Mouse (Mus musculus) adrenal gland, postnatal 4 days (tissue): ENCODE data around the gene Mettl7a1. TPM values are rescaled to one million over a fixed set of nuclear protein-coding genes. Genes with fewer than 3 reads are reported as not detected.
"Not testable (repeated sequence)": the region's sequence is repeated elsewhere in the genome, so short reads cannot be mapped to it uniquely, and the experiment has no call there.

ENCODE experiments used
- DNase-seq, 2 experiments: peaks; one replicate each; pipeline ENCODE4 v3.0.0; 2021 to 2022; ENCODE audit warnings: low spot score in 2 of 2, mixed read lengths in 2 of 2
- total RNA-seq, 2 experiments: library from RNA; stranded (reverse); gene quantifications; 2 replicates each; pipeline ENCODE4 v1.2.3; 2021

Gene Mettl7a1
- total RNA-seq, 2 experiments from 2014 or later = 32.4 to 34.0 TPM

DNA sequence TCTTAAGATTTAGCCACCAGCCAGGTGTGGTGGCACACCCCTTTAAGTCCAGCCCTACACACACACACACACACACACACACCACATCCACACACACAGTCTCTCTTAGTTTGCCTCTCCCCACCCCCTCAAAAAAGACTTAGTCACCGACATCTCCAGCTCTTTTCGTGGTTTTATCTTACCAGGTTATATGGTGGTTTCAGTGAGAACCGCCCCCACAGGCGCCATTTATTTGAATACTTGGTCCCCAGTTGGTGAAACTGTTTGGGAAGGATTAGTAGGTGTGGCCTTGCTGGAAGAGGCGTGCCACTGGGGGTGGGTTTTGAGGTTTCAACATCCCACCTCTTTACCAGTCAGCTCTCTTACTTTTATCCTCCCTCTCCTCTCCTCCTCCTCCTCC is 6.1 kb upstream of the Mettl7a1 start:
- no peak for DNase-seq

DNA sequence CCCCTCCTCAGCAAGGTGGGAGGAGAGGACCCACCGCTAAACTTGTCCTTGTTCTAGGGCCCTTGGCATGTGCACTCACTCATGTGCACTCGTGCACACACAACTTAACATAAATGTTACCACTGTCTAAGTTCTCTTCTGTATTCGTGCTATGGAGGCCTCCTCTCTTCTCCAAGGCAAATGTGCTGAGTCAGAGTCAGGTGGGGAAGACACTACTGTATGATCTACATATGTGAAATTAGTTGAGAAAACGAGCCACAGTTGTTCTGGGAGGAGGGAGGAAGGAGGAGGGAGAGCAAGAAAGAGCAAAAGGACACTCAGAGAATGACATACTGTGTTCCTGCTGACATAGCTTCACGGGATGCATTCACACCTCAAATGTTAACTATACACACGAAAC is 3.4 kb upstream of the Mettl7a1 start:
- DNase-seq = no peak

- DNase-seq = no peak
Observed at GRCm38 (mm10) chr15:100301556-100301955, 2.4 kb upstream of the Mettl7a1 start.

GRCm38 (mm10) chr15:100303428-100304018 is 417 bp upstream of the Mettl7a1 start:
- DNase-seq = no peak

DNA sequence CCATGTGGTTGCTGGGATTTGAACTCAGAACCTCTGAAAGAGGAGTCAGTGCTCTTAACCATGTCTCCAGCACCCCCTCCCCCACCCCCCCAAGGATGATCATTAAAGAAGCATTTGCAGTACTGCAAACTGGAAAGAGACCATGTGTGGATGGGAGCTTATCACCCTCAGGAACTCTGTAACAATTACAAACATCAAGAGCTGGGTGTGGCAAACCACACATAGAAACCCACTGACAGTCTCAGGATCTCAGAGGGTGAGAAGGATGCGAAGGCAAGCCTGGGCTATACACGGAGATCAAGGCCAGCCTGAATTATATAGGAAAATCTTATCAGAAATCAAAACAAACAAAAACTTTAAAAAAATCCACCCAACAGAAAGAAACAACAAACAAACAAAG is 2.3 kb downstream of the Mettl7a1 start:
- no peak for DNase-seq

DNA sequence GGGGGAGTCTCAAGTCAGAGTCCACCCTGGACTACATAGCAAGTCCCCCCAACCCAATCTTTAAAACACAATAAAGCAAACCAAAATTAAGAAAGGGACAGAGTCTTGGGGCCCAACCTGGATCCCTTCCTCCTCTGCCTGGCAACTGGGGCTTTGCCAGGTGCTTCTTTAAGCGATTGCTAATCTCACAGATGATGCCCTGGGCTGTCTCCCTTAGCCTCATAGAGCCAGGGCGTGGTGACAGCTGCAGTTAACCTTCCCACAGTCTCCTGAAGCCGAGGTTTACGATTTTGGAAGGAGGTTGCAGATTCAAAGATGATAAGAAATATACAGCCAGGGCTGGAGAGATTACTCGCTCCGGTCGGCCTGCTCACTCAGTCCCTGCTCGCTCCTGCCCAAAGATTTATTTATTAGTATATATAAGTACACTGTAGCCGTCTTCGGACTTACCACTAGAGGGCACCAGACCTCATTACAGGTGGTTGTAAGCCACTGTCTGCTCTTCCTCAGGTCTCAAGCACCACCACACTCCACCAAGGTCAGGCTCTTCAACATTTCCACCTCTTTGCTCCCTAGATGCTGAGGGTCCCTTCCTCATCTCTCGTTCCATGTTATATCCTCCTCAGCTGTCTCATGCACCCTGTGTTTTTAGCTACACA is 3.6 kb downstream of the Mettl7a1 start:
- not testable (repeated sequence) for DNase-seq

GRCm38 (mm10) chr15:100312346-100312745 is 8.4 kb downstream of the Mettl7a1 start:
- no peak for DNase-seq

DNA sequence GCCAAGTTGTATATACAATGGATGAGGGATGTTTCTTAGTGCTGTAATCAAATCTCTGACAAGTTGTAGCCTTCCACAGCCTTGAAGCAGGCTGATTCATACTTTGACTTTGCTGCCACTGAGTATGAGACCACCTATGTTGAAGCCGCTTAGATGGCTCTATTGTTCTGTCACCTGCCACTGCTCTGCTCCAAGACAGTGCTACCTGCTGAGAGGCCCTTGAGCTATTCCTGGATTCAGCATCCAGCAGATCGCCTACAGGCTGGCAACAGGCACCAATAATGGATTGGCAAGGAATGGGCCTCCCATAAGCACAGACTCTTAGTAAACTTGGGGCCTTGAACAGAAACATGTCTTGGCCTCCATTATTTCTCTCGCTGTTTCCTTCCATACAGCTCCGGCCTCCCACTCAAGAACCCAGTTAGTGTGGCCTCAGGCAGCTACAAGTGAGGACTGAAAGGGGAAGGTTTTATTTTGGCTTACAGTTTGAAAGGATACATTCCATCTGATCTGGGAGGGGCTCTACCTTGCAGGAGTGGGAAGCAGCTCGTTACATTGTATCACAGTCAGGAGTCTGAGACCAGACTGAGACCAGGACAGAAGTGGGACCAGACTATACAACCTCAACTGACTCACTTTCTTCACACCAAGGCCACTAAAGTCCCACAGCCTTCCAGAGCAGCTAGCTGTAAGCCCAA is 10.7 kb downstream of the Mettl7a1 start:
- DNase-seq = no peak

- not testable (repeated sequence) for DNase-seq
Observed at GRCm38 (mm10) chr15:100318014-100318671, 14.2 kb downstream of the Mettl7a1 start.

GRCm38 (mm10) chr15:100319884-100320283 is 15.9 kb downstream of the Mettl7a1 start:
- no peak for DNase-seq

DNA sequence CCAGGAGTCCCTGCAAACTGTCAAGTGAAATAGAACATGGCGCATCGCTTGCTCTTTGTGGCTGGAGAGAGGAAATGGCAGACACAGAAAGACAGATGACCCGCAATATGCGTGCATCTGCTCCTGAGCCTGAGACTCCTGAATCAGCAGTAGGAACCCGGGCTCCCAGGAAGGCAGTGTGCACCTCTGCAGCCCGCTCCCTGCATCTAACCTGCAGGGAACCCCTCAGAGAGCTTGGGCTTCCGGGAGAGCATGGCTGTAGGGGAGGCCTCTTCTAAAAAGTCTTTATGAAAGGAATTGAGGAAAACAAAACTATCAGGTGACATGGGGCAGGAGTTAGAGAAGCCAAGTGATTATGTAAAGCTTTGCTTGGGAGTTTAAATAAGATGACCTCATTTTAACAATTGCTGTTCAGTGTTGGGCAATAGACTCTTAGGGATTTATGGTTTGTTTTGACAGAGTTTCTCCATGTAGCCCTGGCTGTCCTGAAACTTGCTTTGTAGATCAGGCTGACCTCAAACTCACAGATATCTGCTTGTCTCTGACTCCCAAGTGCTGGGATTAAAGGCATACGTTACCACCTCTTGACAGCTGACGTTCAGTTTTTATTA is 16.5 kb downstream of the Mettl7a1 start:
- no peak for DNase-seq

DNA sequence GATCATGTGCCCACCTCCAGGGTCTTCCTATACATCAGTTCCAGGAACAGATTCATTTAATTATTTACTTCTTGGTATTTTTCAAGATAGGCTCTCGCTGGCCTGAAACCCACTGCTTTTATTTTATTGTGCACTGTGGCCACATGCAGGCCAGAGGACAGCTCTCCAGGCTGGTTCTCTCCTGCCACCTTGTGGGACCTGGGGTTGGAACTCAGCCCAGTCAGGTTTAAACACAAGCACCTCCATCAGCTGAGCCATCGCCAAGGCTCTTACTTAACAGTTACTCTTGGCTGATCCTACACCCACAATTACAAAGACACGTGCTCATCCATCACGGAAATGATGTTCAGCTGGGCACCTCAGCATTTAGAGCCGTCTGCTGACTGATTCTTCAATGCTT is 17.2 kb downstream of the Mettl7a1 start:
- DNase-seq = no peak

- DNase-seq = no peak
Observed at GRCm38 (mm10) chr15:100324021-100324591, 20.2 kb downstream of the Mettl7a1 start.

- no peak for DNase-seq
Observed at GRCm38 (mm10) chr15:100325235-100325634, 21.3 kb downstream of the Mettl7a1 start.

GRCm38 (mm10) chr15:100328089-100328488 is 24.1 kb downstream of the Mettl7a1 start:
- not testable (repeated sequence) for DNase-seq

- DNase-seq = not testable (repeated sequence)
Observed at GRCm38 (mm10) chr15:100329336-100329735, 25.4 kb downstream of the Mettl7a1 start.

- DNase-seq = no peak
Observed at GRCm38 (mm10) chr15:100330739-100331138, 26.8 kb downstream of the Mettl7a1 start.

GRCm38 (mm10) chr15:100332077-100332961 is 28.4 kb downstream of the Mettl7a1 start:
- DNase-seq = not testable (repeated sequence)

DNA sequence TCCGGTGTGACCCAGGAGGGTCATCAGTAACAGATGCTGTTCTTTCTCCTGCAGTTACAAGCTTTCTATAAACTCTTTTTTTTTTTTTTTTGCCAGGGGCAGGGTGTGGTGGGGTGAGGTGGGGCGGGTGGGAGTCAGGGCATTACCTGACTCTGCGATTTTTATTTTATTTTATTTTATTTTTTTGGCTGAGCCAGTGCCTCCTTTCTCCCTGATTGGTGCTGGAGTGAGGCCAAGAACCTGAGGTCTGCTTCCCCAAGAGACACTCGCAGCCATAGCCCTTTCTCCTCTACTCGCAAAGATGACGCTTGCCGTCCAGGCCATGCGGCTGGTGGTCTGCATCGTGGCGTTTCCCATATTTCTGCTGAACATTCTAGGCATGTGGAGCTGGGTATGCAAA is 30.7 kb downstream of the Mettl7a1 start, which contains the start of gene Mettl7a3:
Gene Mettl7a3, plus strand, starts transcription at position 301 of the 400 bp plus-strand sequence.
- no peak for DNase-seq

- not testable (repeated sequence) for DNase-seq
Observed at GRCm38 (mm10) chr15:100337328-100337727, 33.4 kb downstream of the Mettl7a1 start.
